Mouse (Mus musculus): ENCODE measurements at regions not wholly inside any gene's neighbourhood (a gene's known extent, or its start where the extent isn't known, plus 50 kb on each side); places are given as distances from the start of the nearest gene placed in this dataset.
A peak's percentile ranks its signal among the peaks of the same experiment; 100 is the strongest.

- H3K4me3 ChIP-seq = no peak overlapping the region
- H3K4me2 ChIP-seq = no peak overlapping the region
- H3K36me3 ChIP-seq = no peaks in the 10 kb centered on the region
- WGBS = 66% methylated on average over 16 of the region's 16 CpGs
- H3K4me1 ChIP-seq (replicated peaks) = peaks cover 14% of the 10 kb centered on the region
- H3K27ac ChIP-seq = no peak overlapping the region
- no peaks in the 10 kb centered on the region for H3K9me3 ChIP-seq (replicated peaks)
- no peak overlapping the region for H3K9ac ChIP-seq
- ATAC-seq (replicated peaks; ENCODE audit: insufficient number of reproducible peaks, insufficient read depth, low FRiP score, low read depth) = no peak
- peaks cover 6% of the 10 kb centered on the region; the same call in 1 of the 2 replicates for H3K27me3 ChIP-seq
These were observed 167.0 kb downstream of the Rybp start for GRCm38 (mm10) chr6:100120017-100120944.

GRCm38 (mm10) chr6:100117084-100117483 is 170.2 kb downstream of the Rybp start:
- 77% methylated on average over 3 of the region's 3 CpGs for WGBS
- H3K27ac ChIP-seq = no peak overlapping the region

GRCm38 (mm10) chr6:100113393-100114137 is 173.7 kb downstream of the Rybp start:
- Histone ChIP-seq H3K4me3 (no peak overlapping the region), H3K9ac (no peak overlapping the region), H3K27me3 (0 out of 2 replicates have a peak, but pooled peaks cover 5% of the 10 kb centered on the region), H3K4me1 (replicated peaks) (peaks cover 36% of the 10 kb centered on the region), H3K27ac (no peak overlapping the region), H3K9me3 (replicated peaks) (no peaks in the 10 kb centered on the region), H3K36me3 (no peaks in the 10 kb centered on the region), H3K4me2 (no peak overlapping the region)
- ATAC-seq (replicated peaks; ENCODE audit: insufficient number of reproducible peaks, insufficient read depth, low FRiP score, low read depth) = no peak
- 57% methylated on average over 4 of the region's 4 CpGs for WGBS

More at GRCm38 (mm10) chr6:100117084-100117483, 170.2 kb downstream of the Rybp start:
- no peaks in the 10 kb centered on the region for H3K9me3 ChIP-seq (replicated peaks)
- no peaks in the 10 kb centered on the region for H3K36me3 ChIP-seq
- H3K27me3 ChIP-seq = peaks cover 8% of the 10 kb centered on the region; the same call in 1 of the 2 replicates
- H3K4me2 ChIP-seq = no peak overlapping the region
- ATAC-seq (replicated peaks; ENCODE audit: insufficient number of reproducible peaks, insufficient read depth, low FRiP score, low read depth) = no peak
- no peak overlapping the region for H3K4me3 ChIP-seq
- H3K9ac ChIP-seq = no peak overlapping the region
- peaks cover 19% of the 10 kb centered on the region for H3K4me1 ChIP-seq (replicated peaks)

- H3K27me3 ChIP-seq = 0 out of 2 replicates have a peak, but pooled peaks cover 7% of the 10 kb centered on the region
- ATAC-seq (replicated peaks; ENCODE audit: insufficient number of reproducible peaks, insufficient read depth, low FRiP score, low read depth) = 0 out of 2 replicates have a peak, but pooled peaks have one; percentile 29
- WGBS = 70% methylated on average over 2 of the region's 2 CpGs
These were observed 176.2 kb downstream of the Rybp start for GRCm38 (mm10) chr6:100110981-100111660.

GRCm38 (mm10) chr6:100109979-100110378 is 177.3 kb downstream of the Rybp start:
- Histone ChIP-seq H3K36me3 (no peaks in the 10 kb centered on the region), H3K4me3 (no peak overlapping the region), H3K4me2 (no peak overlapping the region), H3K4me1 (replicated peaks) (peaks cover 49% of the 10 kb centered on the region), H3K9me3 (replicated peaks) (no peaks in the 10 kb centered on the region), H3K27me3 (0 out of 2 replicates have a peak, but pooled peaks cover 7% of the 10 kb centered on the region), H3K27ac (peak overlapping the region; percentile 53; the same call in 1 of the 2 replicates), H3K9ac (no peak overlapping the region)
- whole genome bisulfite sequencing = 16% methylated on average over 7 of the region's 7 CpGs
- peak; percentile 53 for ATAC-seq (replicated peaks; ENCODE audit: insufficient number of reproducible peaks, insufficient read depth, low FRiP score, low read depth)

More at GRCm38 (mm10) chr6:100110981-100111660, 176.2 kb downstream of the Rybp start:
- Histone ChIP-seq H3K9me3 (replicated peaks) (no peaks in the 10 kb centered on the region), H3K27ac (no peak overlapping the region), H3K9ac (no peak overlapping the region), H3K36me3 (no peaks in the 10 kb centered on the region), H3K4me1 (replicated peaks) (peaks cover 49% of the 10 kb centered on the region), H3K4me2 (no peak overlapping the region), H3K4me3 (no peak overlapping the region)

DNA sequence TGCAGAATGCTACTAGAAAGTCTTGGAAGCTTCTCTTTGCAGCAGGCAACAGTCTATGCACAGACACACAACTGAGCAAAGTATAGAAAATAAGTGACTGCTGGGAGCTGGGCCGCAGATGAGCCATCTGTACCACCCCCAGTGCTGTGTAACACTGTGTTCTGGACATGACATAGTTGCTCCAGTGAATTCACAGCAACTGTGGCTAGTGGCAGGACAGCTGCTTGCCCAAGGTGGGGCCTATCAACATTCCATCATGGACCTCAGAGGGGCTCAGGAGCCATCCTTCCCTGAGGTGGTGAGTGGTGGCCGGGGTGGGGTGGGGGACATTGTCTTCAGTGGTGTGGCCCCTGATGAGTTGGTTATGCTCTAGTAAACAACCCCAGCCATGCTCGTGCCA is 177.9 kb downstream of the Rybp start:
- H3K4me3 ChIP-seq = no peak overlapping the region
- H3K27me3 ChIP-seq = 0 out of 2 replicates have a peak, but pooled peaks cover 7% of the 10 kb centered on the region
- H3K36me3 ChIP-seq = no peaks in the 10 kb centered on the region
- H3K9me3 ChIP-seq (replicated peaks) = no peaks in the 10 kb centered on the region
- peaks cover 49% of the 10 kb centered on the region for H3K4me1 ChIP-seq (replicated peaks)
- 69% methylated on average over 3 of the region's 3 CpGs for WGBS
- peak overlapping the region; percentile 53 for H3K27ac ChIP-seq
- no peak overlapping the region for H3K4me2 ChIP-seq
- no peak overlapping the region for H3K9ac ChIP-seq
- no peak for ATAC-seq (replicated peaks; ENCODE audit: insufficient number of reproducible peaks, insufficient read depth, low FRiP score, low read depth)

- 27% methylated on average over 3 of the region's 3 CpGs for WGBS
- H3K4me1 ChIP-seq (replicated peaks) = peaks cover 48% of the 10 kb centered on the region
- H3K9me3 ChIP-seq (replicated peaks) = no peaks in the 10 kb centered on the region
- 0 out of 2 replicates have a peak, but pooled peaks cover 9% of the 10 kb centered on the region for H3K27me3 ChIP-seq
- peak overlapping the region; percentile 12; the same call in 1 of the 2 replicates for H3K4me2 ChIP-seq
- peak overlapping the region; percentile 33 for H3K27ac ChIP-seq
- H3K9ac ChIP-seq = no peak overlapping the region
- no peak for ATAC-seq (replicated peaks; ENCODE audit: insufficient number of reproducible peaks, insufficient read depth, low FRiP score, low read depth)
- no peak overlapping the region for H3K4me3 ChIP-seq
- H3K36me3 ChIP-seq = no peaks in the 10 kb centered on the region
These were observed 179.8 kb downstream of the Rybp start for GRCm38 (mm10) chr6:100107508-100107907.

DNA sequence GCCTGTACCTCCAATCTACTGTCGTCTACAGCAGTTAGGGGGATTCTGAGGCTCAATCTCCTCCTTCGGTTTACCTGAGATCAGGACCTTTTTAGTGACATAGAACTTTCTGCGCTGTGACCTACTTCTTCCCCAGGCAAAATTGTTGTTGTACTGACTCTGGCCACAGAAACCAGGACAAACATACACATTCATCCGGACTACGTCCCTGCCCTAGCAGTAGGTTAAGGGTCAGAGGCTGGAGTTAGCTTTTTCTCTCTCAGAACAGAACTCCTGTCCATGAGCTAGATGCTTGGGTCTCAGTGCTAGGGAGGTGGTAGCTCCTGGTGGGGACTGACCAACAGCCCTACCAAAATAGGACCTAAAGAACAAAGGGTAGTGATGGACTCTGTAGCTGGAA is 180.2 kb downstream of the Rybp start:
- no peak for ATAC-seq (replicated peaks; ENCODE audit: insufficient number of reproducible peaks, insufficient read depth, low FRiP score, low read depth)
- H3K27ac ChIP-seq = peak overlapping the region; percentile 33; the same call in 1 of the 2 replicates
- 80% methylated on average over 5 of the region's 5 CpGs for WGBS
- 0 out of 2 replicates have a peak, but pooled peaks cover 9% of the 10 kb centered on the region for H3K27me3 ChIP-seq
- no peaks in the 10 kb centered on the region for H3K36me3 ChIP-seq
- H3K9me3 ChIP-seq (replicated peaks) = no peaks in the 10 kb centered on the region
- no peak overlapping the region for H3K9ac ChIP-seq
- H3K4me2 ChIP-seq = no peak overlapping the region
- H3K4me1 ChIP-seq (replicated peaks) = peaks cover 48% of the 10 kb centered on the region
- no peak overlapping the region for H3K4me3 ChIP-seq

DNA sequence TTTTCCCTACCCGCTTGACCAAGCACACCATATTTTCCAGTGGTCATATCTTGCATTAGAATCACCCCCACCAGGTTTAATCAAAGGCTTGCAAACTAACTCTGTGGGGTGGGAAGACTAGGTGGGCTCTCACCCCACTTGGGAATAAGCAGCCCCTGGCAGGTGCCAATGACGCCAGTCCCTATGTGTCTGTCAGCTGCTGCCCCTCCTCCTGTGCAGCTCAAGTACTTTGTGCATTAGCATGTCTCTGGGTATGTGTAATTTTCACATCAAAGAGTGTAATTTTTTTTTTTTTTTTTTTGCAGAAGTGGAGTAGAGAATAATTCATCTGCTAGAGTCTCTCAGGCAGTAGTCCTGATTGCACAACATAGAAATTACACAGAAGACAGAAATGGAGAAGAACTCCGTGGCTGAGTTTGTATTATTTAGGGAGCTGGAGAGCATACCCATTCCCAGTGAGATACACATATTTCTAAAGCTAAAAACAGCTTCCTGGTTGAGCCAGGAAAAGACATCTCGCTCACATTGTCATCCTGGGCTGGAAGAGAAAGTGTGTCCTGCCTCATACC is 186.6 kb downstream of the Rybp start:
- H3K9me3 ChIP-seq (replicated peaks) = no peaks in the 10 kb centered on the region
- peaks cover 10% of the 10 kb centered on the region; the same call in 1 of the 2 replicates for H3K27me3 ChIP-seq
- no peak overlapping the region for H3K4me3 ChIP-seq
- H3K4me2 ChIP-seq = no peak overlapping the region
- H3K36me3 ChIP-seq = no peaks in the 10 kb centered on the region
- no peak for ATAC-seq (replicated peaks; ENCODE audit: insufficient number of reproducible peaks, insufficient read depth, low FRiP score, low read depth)
- peaks cover 7% of the 10 kb centered on the region; the same call in 1 of the 2 replicates for H3K4me1 ChIP-seq (replicated peaks)
- 73% methylated on average over 4 of the region's 4 CpGs for WGBS
- no peak overlapping the region for H3K27ac ChIP-seq
- H3K9ac ChIP-seq = no peak overlapping the region

DNA sequence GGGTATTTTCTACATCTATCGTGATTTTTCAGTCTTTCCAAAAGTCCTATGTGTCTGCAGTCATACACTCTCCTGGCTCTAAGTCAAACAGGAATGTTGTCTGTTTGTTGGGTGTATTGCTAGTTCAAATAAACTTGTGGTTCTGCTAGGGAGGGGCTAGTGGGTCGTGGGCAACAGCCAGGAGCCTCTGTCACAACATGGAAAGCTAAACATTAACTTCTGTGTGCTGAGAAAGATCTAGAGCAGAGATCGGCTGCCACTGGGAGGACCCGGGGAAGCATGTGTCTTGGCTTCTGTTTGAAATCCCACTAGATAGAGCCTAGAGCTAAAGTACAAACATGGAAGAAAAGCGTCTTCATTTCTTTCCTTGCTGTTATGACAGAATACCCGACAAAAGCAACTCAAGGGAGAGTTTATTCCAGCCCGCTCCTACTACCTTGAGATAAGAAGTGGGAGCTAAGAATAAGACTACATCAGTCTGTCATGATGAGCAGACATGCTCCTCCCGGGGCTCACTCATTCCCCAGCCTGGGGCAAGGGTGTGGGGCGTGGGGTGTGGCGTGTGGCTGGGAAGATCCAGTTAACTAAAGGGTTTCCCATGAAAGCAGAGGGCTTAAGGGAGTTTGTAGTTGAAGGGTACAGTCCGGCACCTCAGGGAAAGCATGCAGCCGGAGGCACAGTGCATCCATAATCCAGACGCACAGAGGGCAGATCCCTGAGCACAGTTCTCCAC is 190.7 kb downstream of the Rybp start:
- 59% methylated on average over 13 of the region's 13 CpGs for WGBS
- H3K27ac ChIP-seq = no peak overlapping the region
- H3K4me2 ChIP-seq = no peak overlapping the region
- H3K9me3 ChIP-seq (replicated peaks) = no peaks in the 10 kb centered on the region
- H3K36me3 ChIP-seq = no peaks in the 10 kb centered on the region
- no peak overlapping the region for H3K9ac ChIP-seq
- no peak overlapping the region for H3K4me3 ChIP-seq
- peaks cover 14% of the 10 kb centered on the region for H3K4me1 ChIP-seq (replicated peaks)
- no peak for ATAC-seq (replicated peaks; ENCODE audit: insufficient number of reproducible peaks, insufficient read depth, low FRiP score, low read depth)
- H3K27me3 ChIP-seq = peaks cover 13% of the 10 kb centered on the region; the same call in 1 of the 2 replicates

Data from heart, embryonic 15.5 days (tissue).